Mouse (Mus musculus) adrenal gland, adult (tissue): ENCODE results near the gene 1700019A02Rik.

Experiments
- DNase-seq, 2 experiments: peaks; one replicate each; pipeline ENCODE4 v3.0.0; 2022 to 2023; ENCODE audit warnings: low spot score in 1 of 2; ENCODE audit not compliant: inconsistent age in 2 of 2

1700019A02Rik gene

GRCm38 (mm10) chr1:53187536-53187935 is at the start of gene 1700019A02Rik:
Gene 1700019A02Rik, minus strand, starts transcription at chr1:53187636.
- DNase-seq = no peak

GRCm38 (mm10) chr1:53226063-53226462 is 38.6 kb upstream of the 1700019A02Rik start:
- no peak for DNase-seq

- DNase-seq = no peak
Observed at GRCm38 (mm10) chr1:53225616-53226015, 38.2 kb upstream of the 1700019A02Rik start.

GRCm38 (mm10) chr1:53224775-53225174 is 37.3 kb upstream of the 1700019A02Rik start:
- DNase-seq = no peak

- no peak for DNase-seq
Observed at GRCm38 (mm10) chr1:53210136-53210535, 22.7 kb upstream of the 1700019A02Rik start.

- DNase-seq = no peak
Observed at GRCm38 (mm10) chr1:53203902-53204301, 16.5 kb upstream of the 1700019A02Rik start.

GRCm38 (mm10) chr1:53201630-53202199 is 14.3 kb upstream of the 1700019A02Rik start:
- no peak for DNase-seq

GRCm38 (mm10) chr1:53194536-53194935 is 7.1 kb upstream of the 1700019A02Rik start:
- no peak for DNase-seq

GRCm38 (mm10) chr1:53191234-53191633 is 3.8 kb upstream of the 1700019A02Rik start:
- DNase-seq = no peak

- no peak for DNase-seq
Observed at GRCm38 (mm10) chr1:53189620-53190019, 2.2 kb upstream of the 1700019A02Rik start.

GRCm38 (mm10) chr1:53186301-53186700 is 1.1 kb downstream of the 1700019A02Rik start:
- DNase-seq = no peak

- DNase-seq = no peak
Observed at GRCm38 (mm10) chr1:53157715-53158114, 29.7 kb downstream of the 1700019A02Rik start.

- DNase-seq = no peak
Observed at GRCm38 (mm10) chr1:53123066-53123465, 64.4 kb downstream of the 1700019A02Rik start.

GRCm38 (mm10) chr1:53110561-53110960 is 76.9 kb downstream of the 1700019A02Rik start:
- DNase-seq = no peak
